Mouse (Mus musculus) liver, postnatal 0 days (tissue): ENCODE data around the gene Zcchc9. TPM values are rescaled to one million over a fixed set of nuclear protein-coding genes. Genes with fewer than 3 reads are reported as not detected.

Experiments used
- ATAC-seq: fragments of 200-750 bp; cut with Nextera tagmentation; 2 replicates; pipeline ENCODE4 v1.8.0; 2017; ENCODE audit warnings: mild to moderate bottlenecking, moderate library complexity
- DNase-seq: peaks from one replicate; pipeline ENCODE4 v3.0.0-alpha.2; 2016
- H3K27ac ChIP-seq: fragments of 300-500 bp; sonication (generic); 2 replicates; pipeline ENCODE4 v1.5.1; 2014; ENCODE audit warnings: antibody characterized with exemption, moderate library complexity, mild to moderate bottlenecking, low read depth
- H3K27me3 ChIP-seq: fragments of 300-500 bp; sonication (generic); 2 replicates; pipeline ENCODE4 v1.6.1; 2014; ENCODE audit warnings: low read length, control low read depth, mixed read lengths; ENCODE audit not compliant: insufficient read depth
- H3K36me3 ChIP-seq: fragments of 300-500 bp; sonication (generic); replicated peaks from 2 replicates; pipeline ENCODE4 v1.6.1; 2014; ENCODE audit warnings: mild to moderate bottlenecking, control low read depth, low read length, moderate library complexity, mixed read lengths; ENCODE audit not compliant: insufficient read depth
- H3K4me1 ChIP-seq: fragments of 300-500 bp; sonication (generic); 2 replicates; pipeline ENCODE4 v1.6.1; 2014; ENCODE audit warnings: antibody characterized with exemption, mild to moderate bottlenecking, control low read depth; ENCODE audit not compliant: insufficient read depth
- H3K4me2 ChIP-seq: fragments of 300-500 bp; sonication (generic); 2 replicates; pipeline ENCODE4 v1.6.1; 2014; ENCODE audit warnings: low read depth, mild to moderate bottlenecking, low read length, moderate library complexity, mixed read lengths
- H3K4me3 ChIP-seq: fragments of 300-500 bp; sonication (generic); 2 replicates; pipeline ENCODE4 v1.5.1; 2014; ENCODE audit warnings: low read depth, low read length
- H3K9ac ChIP-seq: fragments of 300-500 bp; sonication (generic); replicated peaks from 2 replicates; pipeline ENCODE4 v1.6.1; 2014; ENCODE audit warnings: mild to moderate bottlenecking, moderate library complexity
- H3K9me3 ChIP-seq: fragments of 300-500 bp; sonication (generic); 2 replicates; pipeline ENCODE4 v1.6.1; 2016; ENCODE audit warnings: mild to moderate bottlenecking, control low read depth, low read length, mixed read lengths
- CTCF ChIP-seq: sonication (generic); IDR thresholded peaks from 2 replicates; pipeline ENCODE4 v1.5.1; 2016; ENCODE audit warnings: antibody characterized with exemption, low read depth
- EP300 ChIP-seq: IDR thresholded peaks from 2 replicates; pipeline ENCODE4 v1.6.1; 2016; ENCODE audit warnings: antibody characterized with exemption, low read depth, mild to moderate bottlenecking
- WGBS: fragments of 180-500 bp; shearing (Covaris S2); extraction: QIAGEN DNeasy Blood & Tissue Kit; methylation state at CpG from one replicate; pipeline ENCODE4 v1.1.7; 2014; ENCODE audit not compliant: insufficient replicate concordance; 5-methylcytosine and 5-hydroxymethylcytosine counted together
- polyA plus RNA-seq: library from polyadenylated mRNA; unstranded; fragments of >200 nt; fragmentation: Nextera tagmentation; extraction: Ambion mirVana; gene quantifications from 2 replicates; pipeline ENCODE4 v1.2.1, GENCODE M21; 2015

Gene Zcchc9
- polyA plus RNA-seq, 1 experiment from 2014 or later: 8.8 TPM

DNA sequence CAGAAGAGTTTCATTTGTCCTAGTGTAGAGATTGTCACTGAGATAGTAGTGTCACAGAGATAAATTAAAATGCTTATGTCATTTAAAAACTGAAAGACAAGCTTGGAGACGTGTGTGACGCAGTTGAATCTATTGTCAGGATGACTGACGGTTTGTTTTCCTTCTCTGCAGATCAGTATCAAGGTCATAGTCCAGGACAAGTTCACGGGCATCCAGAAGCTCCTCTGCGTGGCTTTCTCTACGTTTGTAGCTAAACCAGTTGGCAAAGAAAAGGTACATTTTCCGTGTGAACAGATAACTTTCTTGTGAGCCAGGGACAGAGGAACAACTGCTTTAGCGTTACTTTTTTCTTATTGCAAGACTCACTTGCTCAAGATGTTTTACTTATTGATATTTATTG lies 47.7 kb downstream of the Zcchc9 start:
- H3K9me3 ChIP-seq: no peaks in the 10 kb centered on the region
- TF ChIP-seq CTCF (no peak), EP300 (0 out of 2 replicates have a peak, but pooled peaks have one; percentile 13)
- H3K4me2 ChIP-seq: no peak overlapping the region
- H3K36me3 ChIP-seq: peaks cover 2% of the 10 kb centered on the region
- DNase-seq (no peak), ATAC-seq (peak; percentile 69)
- peaks cover 5% of the 10 kb centered on the region for H3K4me1 ChIP-seq
- H3K27me3 ChIP-seq: no peaks in the 10 kb centered on the region
- H3K4me3 ChIP-seq: no peak overlapping the region
- H3K9ac ChIP-seq: no peak overlapping the region
- WGBS: 45% methylated on average over 8 of the region's 8 CpGs
- no peak overlapping the region for H3K27ac ChIP-seq

DNA sequence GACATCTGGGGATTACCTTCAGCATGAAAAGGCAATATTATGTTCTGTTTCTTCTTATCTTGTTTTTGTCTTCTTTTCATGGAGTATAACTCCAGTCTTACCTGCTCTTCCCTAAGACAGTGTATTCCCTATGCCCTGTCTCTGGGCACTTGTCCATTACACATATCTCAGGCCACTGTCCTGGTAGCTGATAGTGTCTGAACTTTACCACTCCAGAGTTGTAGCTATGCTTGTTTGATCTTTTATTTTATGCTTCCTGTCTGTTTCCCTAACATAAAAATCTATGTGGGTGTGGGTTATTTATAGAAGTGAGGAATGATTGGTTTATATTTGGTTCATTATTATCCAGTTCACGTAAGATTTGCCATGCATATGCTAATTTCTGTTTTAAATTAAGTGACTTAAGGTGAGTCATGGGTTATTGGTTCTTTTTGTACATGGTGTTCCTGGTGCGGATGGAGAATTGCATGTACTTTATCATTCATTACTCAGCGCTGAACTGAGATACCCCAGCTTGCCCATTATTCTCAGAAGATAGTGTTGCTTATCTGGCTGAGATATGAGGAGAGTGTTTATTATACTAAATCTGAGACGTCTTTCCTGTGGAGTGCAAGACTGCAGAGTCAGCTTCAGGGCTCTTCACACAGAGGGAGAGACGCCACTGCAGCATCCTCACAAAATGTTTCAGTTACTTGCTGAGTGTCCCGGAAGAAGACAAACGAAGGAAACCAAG lies 49.0 kb downstream of the Zcchc9 start:
- DNase-seq: no peak
- 72% methylated on average over 7 of the region's 7 CpGs for WGBS
- H3K27ac ChIP-seq: no peak overlapping the region
- TF ChIP-seq EP300 (peak; percentile 38), CTCF (no peak)
- H3K4me3 ChIP-seq: no peak overlapping the region
- peaks cover 2% of the 10 kb centered on the region for H3K36me3 ChIP-seq
- ATAC-seq: no peak
- no peak overlapping the region for H3K9ac ChIP-seq
- no peaks in the 10 kb centered on the region for H3K9me3 ChIP-seq
- H3K4me2 ChIP-seq: no peak overlapping the region
- no peaks in the 10 kb centered on the region for H3K27me3 ChIP-seq
- peaks cover 5% of the 10 kb centered on the region for H3K4me1 ChIP-seq

DNA sequence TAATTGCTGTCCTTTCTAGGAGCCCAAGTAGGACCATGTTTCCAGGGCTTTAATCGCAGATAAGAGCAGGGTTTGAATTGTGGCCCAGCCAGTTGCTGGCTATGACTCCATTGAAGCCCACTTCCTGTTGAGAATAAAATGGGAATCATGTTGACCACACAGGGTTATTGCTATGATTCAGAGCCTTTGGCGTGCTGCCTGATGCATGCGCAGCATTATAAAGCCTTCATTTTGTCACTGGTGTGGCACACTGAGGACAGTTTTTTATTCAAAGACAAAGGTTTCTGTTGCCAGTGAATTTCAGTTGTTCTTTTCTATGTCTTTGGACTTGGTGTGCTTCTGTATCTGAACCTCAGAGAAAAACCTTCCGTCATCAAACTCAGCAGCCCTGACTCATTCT lies 51.3 kb downstream of the Zcchc9 start:
- no peaks in the 10 kb centered on the region for H3K9me3 ChIP-seq
- H3K27ac ChIP-seq: no peak overlapping the region
- no peaks in the 10 kb centered on the region; the same call in 1 of the 2 replicates for H3K36me3 ChIP-seq
- TF ChIP-seq EP300: no peak
- no peak for TF ChIP-seq CTCF
- no peak overlapping the region for H3K4me3 ChIP-seq
- no peak for ATAC-seq
- H3K27me3 ChIP-seq: no peaks in the 10 kb centered on the region
- peaks cover 2% of the 10 kb centered on the region; the same call in 1 of the 2 replicates for H3K4me1 ChIP-seq
- H3K9ac ChIP-seq: no peak overlapping the region
- H3K4me2 ChIP-seq: no peak overlapping the region
- DNase-seq: no peak
- WGBS: 83% methylated on average over 4 of the region's 4 CpGs

DNA sequence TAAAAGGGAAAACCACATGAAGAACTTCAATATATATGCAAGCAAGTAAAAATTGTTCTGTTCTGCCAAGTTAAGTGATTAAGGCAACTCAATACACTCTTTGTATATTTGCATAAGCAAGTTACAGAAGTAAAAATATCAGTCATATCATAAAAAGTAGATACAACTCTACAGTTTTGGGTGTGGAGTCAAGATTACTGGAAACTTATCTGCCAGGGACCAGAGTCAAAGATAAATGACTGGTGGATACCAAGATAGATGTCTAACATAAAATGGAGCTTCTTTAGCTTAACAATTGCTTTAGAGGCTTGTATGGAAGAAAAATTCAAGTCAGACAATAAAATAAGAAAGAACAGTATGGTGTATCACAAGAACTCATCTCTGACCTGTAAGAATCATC lies 52.7 kb downstream of the Zcchc9 start:
- Histone ChIP-seq H3K4me3 (no peak overlapping the region), H3K36me3 (no peaks in the 10 kb centered on the region; the same call in 1 of the 2 replicates), H3K27ac (no peak overlapping the region), H3K27me3 (no peaks in the 10 kb centered on the region), H3K9me3 (no peaks in the 10 kb centered on the region), H3K4me1 (peaks cover 2% of the 10 kb centered on the region; the same call in 1 of the 2 replicates), H3K4me2 (no peak overlapping the region), H3K9ac (no peak overlapping the region)
- no peak for TF ChIP-seq EP300
- ATAC-seq: no peak
- no peak for DNase-seq

DNA sequence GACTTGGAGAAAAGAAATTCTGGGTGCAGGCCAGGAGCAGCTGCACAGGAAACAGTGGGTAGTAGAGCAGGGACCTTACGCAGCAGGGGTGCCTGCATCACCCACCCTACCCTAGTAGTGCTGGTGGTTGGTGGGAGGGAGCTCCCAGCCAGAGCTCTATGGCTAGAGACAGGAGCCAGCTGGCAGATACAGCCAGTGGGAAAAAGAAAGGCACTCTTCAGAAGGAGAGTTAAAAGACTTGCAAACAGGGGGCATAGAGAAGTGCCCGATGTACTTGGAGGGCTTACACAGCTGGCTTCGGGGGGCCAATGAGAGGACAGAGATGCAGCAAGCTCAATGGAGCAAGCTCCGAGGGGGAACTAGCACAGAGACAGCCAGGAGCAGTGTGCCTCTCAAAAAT lies 53.8 kb downstream of the Zcchc9 start:
- WGBS: 61% methylated on average over 4 of the region's 4 CpGs
- peaks cover 2% of the 10 kb centered on the region; the same call in 1 of the 2 replicates for H3K4me1 ChIP-seq
- no peaks in the 10 kb centered on the region for H3K9me3 ChIP-seq
- H3K4me3 ChIP-seq: no peak overlapping the region
- H3K27ac ChIP-seq: no peak overlapping the region
- no peaks in the 10 kb centered on the region for H3K27me3 ChIP-seq
- H3K36me3 ChIP-seq: no peaks in the 10 kb centered on the region; the same call in 1 of the 2 replicates
- no peak for ATAC-seq
- TF ChIP-seq CTCF (no peak), EP300 (no peak)
- H3K9ac ChIP-seq: no peak overlapping the region
- DNase-seq: no peak
- H3K4me2 ChIP-seq: no peak overlapping the region

DNA sequence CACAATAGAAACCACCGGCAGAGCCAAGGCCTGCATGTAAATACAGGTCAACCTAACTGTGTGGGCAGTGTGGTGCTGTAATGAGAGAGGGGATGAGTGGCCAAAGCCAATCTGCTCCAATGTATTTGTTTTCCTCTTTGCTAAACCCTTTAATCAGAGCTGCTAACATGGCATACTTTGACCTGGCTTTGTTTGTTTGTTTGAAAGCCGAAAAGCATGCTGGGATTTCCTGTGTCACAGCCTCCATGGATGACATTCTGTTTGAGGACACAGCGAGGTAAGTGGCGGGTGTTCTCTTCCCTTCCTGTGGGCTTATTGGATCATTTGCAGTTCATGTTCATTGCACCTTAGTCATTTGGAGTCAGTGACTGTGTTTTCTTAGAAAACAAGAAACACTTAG lies 57.5 kb downstream of the Zcchc9 start:
- Histone ChIP-seq H3K4me2 (no peak overlapping the region), H3K9me3 (no peaks in the 10 kb centered on the region), H3K27me3 (no peaks in the 10 kb centered on the region), H3K4me1 (no peaks in the 10 kb centered on the region; the same call in 1 of the 2 replicates), H3K9ac (no peak overlapping the region), H3K27ac (peak overlapping the region; percentile 58), H3K4me3 (no peak overlapping the region), H3K36me3 (no peaks in the 10 kb centered on the region)
- ATAC-seq: peak; percentile 96
- WGBS: 55% methylated on average over 4 of the region's 4 CpGs
- DNase-seq: peak; percentile 34
- TF ChIP-seq EP300: peak; percentile 33; the same call in 1 of the 2 replicates
- no peak for TF ChIP-seq CTCF
